ENCODE assay signal across 32 mouse cellular contexts in the genomic region with DNA sequence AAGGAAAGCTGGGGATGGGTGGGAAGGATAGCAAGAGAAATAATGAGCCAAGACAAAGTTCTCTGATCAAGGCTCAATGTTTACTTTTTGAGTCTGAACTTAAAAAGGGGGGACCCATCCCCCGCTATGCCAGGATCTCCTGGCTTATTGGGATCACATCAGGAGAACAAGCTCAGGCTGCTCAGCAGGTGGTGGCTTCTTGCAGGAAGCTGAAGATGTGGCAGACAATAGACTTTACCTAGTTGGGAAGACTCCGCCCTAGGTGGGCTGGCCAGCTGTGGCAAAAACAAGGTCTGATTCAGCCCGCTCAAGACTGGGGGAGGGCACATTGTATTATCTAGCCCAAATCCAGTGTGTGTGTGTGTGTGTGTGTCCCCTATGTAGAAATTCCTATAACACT. TPM values are rescaled to one million over a fixed set of nuclear protein-coding genes. Genes with fewer than 3 reads are reported as not detected.
"Had no signal": no experiment of that assay in that cellular context is flagged by ENCODE, and none has a peak within 500 bp of the region (broad histone marks: within the 10 kb centered on the region; RNA-seq: fewer than 3 reads in every experiment).

No protein-coding gene starts in this region.

- ATAC-seq: hindbrain, postnatal 0 days; intestine, embryonic 16.5 days had no signal

- H3K36me3 ChIP-seq: heart, embryonic 10.5 days; heart, embryonic 12.5 days; hindbrain, embryonic 10.5 days; hindbrain, embryonic 12.5 days; hindbrain, embryonic 15.5 days; kidney, embryonic 15.5 days; limb, embryonic 13.5 days; limb, embryonic 15.5 days; liver, embryonic 13.5 days had no signal

- DNase-seq: gastrocnemius, adult 2 months; gastrocnemius, postnatal 10 days; gastrocnemius, postnatal 25 days; heart, adult 18-20 months; heart, postnatal 10 days; heart, postnatal 4 days; kidney, adult 11 months; kidney, adult 2 months; kidney, adult 9 months; kidney, postnatal 14 days; kidney, postnatal 36 days; layer of hippocampus, adult 9-11 months; layer of hippocampus, postnatal 36 days; left cerebral cortex, postnatal 4 days; liver, embryonic 13.5 days had no signal

- H3K4me3 ChIP-seq: gastrocnemius, adult 2 months; heart, embryonic 10.5 days; heart, embryonic 12.5 days; hindbrain, embryonic 10.5 days; hindbrain, embryonic 12.5 days; hindbrain, embryonic 15.5 days; kidney, embryonic 15.5 days; limb, embryonic 13.5 days; limb, embryonic 15.5 days; liver, embryonic 13.5 days had no signal

- H3K4me2 ChIP-seq: heart, embryonic 12.5 days; hindbrain, embryonic 12.5 days; hindbrain, embryonic 15.5 days; kidney, embryonic 15.5 days; limb, embryonic 13.5 days; limb, embryonic 15.5 days; liver, embryonic 13.5 days had no signal

- H3K27ac ChIP-seq: gastrocnemius, adult 2 months; heart, embryonic 10.5 days; hindbrain, embryonic 10.5 days; hindbrain, embryonic 12.5 days; hindbrain, embryonic 15.5 days; hindbrain, postnatal 0 days; kidney, embryonic 15.5 days; kidney, postnatal 0 days; limb, embryonic 13.5 days; limb, embryonic 15.5 days; liver, embryonic 13.5 days had no signal

- H3K4me1 ChIP-seq: heart, embryonic 10.5 days; heart, embryonic 12.5 days; kidney, embryonic 15.5 days; limb, embryonic 13.5 days; limb, embryonic 15.5 days; liver, embryonic 13.5 days had no signal

- H3K27me3 ChIP-seq: heart, embryonic 12.5 days; hindbrain, embryonic 12.5 days; hindbrain, embryonic 15.5 days; kidney, embryonic 15.5 days; limb, embryonic 13.5 days; liver, embryonic 13.5 days had no signal

- H3K9ac ChIP-seq: heart, embryonic 12.5 days; hindbrain, embryonic 12.5 days; hindbrain, embryonic 15.5 days; kidney, embryonic 15.5 days; limb, embryonic 13.5 days; limb, embryonic 15.5 days; liver, embryonic 13.5 days had no signal

- H3K9me3 ChIP-seq: heart, embryonic 10.5 days; heart, embryonic 12.5 days; hindbrain, embryonic 10.5 days; hindbrain, embryonic 12.5 days; hindbrain, embryonic 15.5 days; kidney, embryonic 15.5 days; limb, embryonic 13.5 days; limb, embryonic 15.5 days; liver, embryonic 13.5 days had no signal

RNA-seq across cellular contexts. Expression of gene C8b, which starts 35.5 kb away (rescaled TPM):
- polyA plus RNA-seq: heart, embryonic 12.5 days; heart, embryonic 14.5 days; hindbrain, embryonic 12.5 days; intestine, embryonic 14.5 days; kidney, adult 2 months; kidney, postnatal 0 days; limb, embryonic 11.5 days; limb, embryonic 13.5 days; limb, embryonic 15.5 days had no signal

RNA-seq across cellular contexts. Expression of gene Gm17662, which starts 55.5 kb away (rescaled TPM):
- polyA plus RNA-seq: heart, embryonic 10.5 days; heart, embryonic 12.5 days; heart, embryonic 14.5 days; heart, embryonic 16.5 days; hindbrain, embryonic 10.5 days; hindbrain, embryonic 12.5 days; hindbrain, embryonic 15.5 days; hindbrain, postnatal 0 days; intestine, embryonic 14.5 days; intestine, embryonic 16.5 days; kidney, adult 2 months; kidney, embryonic 15.5 days; kidney, postnatal 0 days; large intestine, adult 2 months; limb, embryonic 11.5 days; limb, embryonic 13.5 days; limb, embryonic 15.5 days; liver, adult 2 months; liver, embryonic 13.5 days had no signal
